8 mouse cellular contexts compared by ENCODE assay signal in the genomic region with DNA sequence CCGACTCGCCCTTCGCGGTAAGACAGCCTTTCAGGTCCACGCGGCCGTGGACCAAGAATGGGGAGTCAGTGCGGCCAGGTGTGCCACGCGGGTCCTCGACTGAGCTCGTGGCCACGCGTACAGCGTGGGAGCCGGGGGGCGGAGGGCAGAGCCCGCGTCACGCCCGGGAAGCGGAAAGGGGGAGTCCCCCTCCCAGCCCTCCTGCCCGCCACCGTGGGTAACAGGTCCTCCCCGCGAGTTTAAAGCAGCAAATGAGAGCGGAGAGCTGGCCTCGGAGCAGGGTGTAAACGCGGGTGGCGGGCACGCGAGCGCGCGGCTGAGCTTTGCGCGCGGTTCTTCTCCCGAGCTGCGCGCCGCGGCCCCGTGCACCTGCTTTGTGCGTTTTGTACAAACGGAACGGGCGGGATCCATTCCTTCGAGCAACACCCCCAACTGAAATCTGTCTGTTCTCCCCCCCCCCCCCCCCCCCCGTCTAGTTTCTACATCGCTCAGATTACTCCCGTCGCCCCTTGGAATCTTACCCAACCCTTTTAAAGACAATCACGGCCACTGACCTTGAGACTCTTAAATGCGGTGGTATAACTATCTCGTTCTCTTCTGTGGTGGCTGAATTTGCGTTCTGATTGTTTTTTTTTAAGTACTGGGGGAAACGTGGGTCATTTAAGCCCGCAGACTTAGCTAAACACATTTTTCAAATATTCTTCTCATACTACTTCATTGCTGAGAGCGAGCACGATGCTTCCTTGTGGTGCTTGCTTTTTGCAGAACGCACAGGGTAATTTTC. TPM values are rescaled to one million over a fixed set of nuclear protein-coding genes. Genes with fewer than 3 reads are reported as not detected.
DNase-seq lines count a peak whose midpoint lies in the region; ATAC-seq and TF ChIP-seq lines count a peak whose summit lies in the region.

No protein-coding gene starts in this region.

- H3K9ac ChIP-seq in kidney, embryonic 14.5 days (ENCODE audit: low read depth, low read length) = no peak overlapping the region
- H3K9ac ChIP-seq in embryonic facial prominence, embryonic 12.5 days = no peak overlapping the region
- peak overlapping the region; percentile 48; the same call in 1 of the 2 replicates for H3K9ac ChIP-seq in intestine, embryonic 16.5 days (ENCODE audit: low read depth, low read length)
- peak overlapping the region; percentile 45; the same call in 1 of the 2 replicates for H3K9ac ChIP-seq in neural tube, embryonic 12.5 days

- 2% methylated on average over 49 of the region's 63 CpGs for WGBS in kidney, embryonic 14.5 days
- 3% methylated on average over 63 of the region's 63 CpGs for WGBS in kidney, adult 2 months
- WGBS in embryonic facial prominence, embryonic 12.5 days = 1% methylated on average over 63 of the region's 63 CpGs
- WGBS in intestine, embryonic 16.5 days = 2% methylated on average over 63 of the region's 63 CpGs
- WGBS in neural tube, embryonic 12.5 days = 2% methylated on average over 63 of the region's 63 CpGs

- H3K4me1 ChIP-seq in kidney, embryonic 14.5 days (ENCODE audit: control insufficient read depth, insufficient read depth, low read length) = peaks cover 7% of the 10 kb centered on the region
- no peaks in the 10 kb centered on the region for H3K4me1 ChIP-seq in kidney, adult 2 months (ENCODE audit: control insufficient read depth, insufficient read depth, low read length)
- peaks cover 6% of the 10 kb centered on the region; the same call in 1 of the 2 replicates for H3K4me1 ChIP-seq in embryonic facial prominence, embryonic 12.5 days
- H3K4me1 ChIP-seq in intestine, embryonic 16.5 days (ENCODE audit: control insufficient read depth, insufficient read depth, low read length) = peaks cover 8% of the 10 kb centered on the region; the same call in 1 of the 2 replicates
- peaks cover 26% of the 10 kb centered on the region for H3K4me1 ChIP-seq in neural tube, embryonic 12.5 days

- no peak overlapping the region for H3K27ac ChIP-seq in kidney, embryonic 14.5 days (ENCODE audit: low read depth, low read length)
- no peak overlapping the region for H3K27ac ChIP-seq in kidney, adult 2 months (ENCODE audit: insufficient read depth, low read depth, low read length)
- H3K27ac ChIP-seq in embryonic facial prominence, embryonic 12.5 days = no peak overlapping the region
- H3K27ac ChIP-seq in intestine, embryonic 16.5 days (ENCODE audit: low read length) = no peak overlapping the region
- H3K27ac ChIP-seq in neural tube, embryonic 12.5 days = 0 out of 2 replicates have a peak overlapping the region, but pooled peaks have one; percentile 1

- ATAC-seq in kidney, embryonic 14.5 days (ENCODE audit: low FRiP score, low TSS enrichment) = 0 out of 2 replicates have a peak, but pooled peaks have one; percentile 14
- no peak; the same call in 1 of the 2 replicates for ATAC-seq in embryonic facial prominence, embryonic 12.5 days (ENCODE audit: insufficient number of reproducible peaks, insufficient read depth, low FRiP score, low TSS enrichment)
- no peak for ATAC-seq in intestine, embryonic 16.5 days
- ATAC-seq in neural tube, embryonic 12.5 days (ENCODE audit: low FRiP score, low read depth) = peak; percentile 45

- no peak for TF ChIP-seq CTCF in kidney, adult 2 months (conservative IDR thresholded peaks at IDR 0.05; ENCODE audit: insufficient read depth, insufficient read length, low read depth, low read length)

- no peak for DNase-seq in kidney, adult 2 months
- no peak for DNase-seq in adipocyte (ENCODE audit: low spot score)
- no peak for DNase-seq in gastrocnemius, postnatal 4 days (ENCODE audit: low spot score in 2 of 2)
- DNase-seq in spleen, postnatal 4 days (ENCODE audit: low spot score in 2 of 2) = no peak

- no peak for TF ChIP-seq POLR2A in kidney, adult 2 months (IDR thresholded peaks at IDR 0.05; ENCODE audit: low read depth, low read length)

- peaks cover 91% of the 10 kb centered on the region for H3K27me3 ChIP-seq in kidney, embryonic 14.5 days (ENCODE audit: control insufficient read depth, insufficient read depth, low read length)
- H3K27me3 ChIP-seq in kidney, adult 2 months (replicated peaks; ENCODE audit: control insufficient read depth, insufficient read depth, low read length) = peaks cover 27% of the 10 kb centered on the region
- peaks cover 82% of the 10 kb centered on the region for H3K27me3 ChIP-seq in embryonic facial prominence, embryonic 12.5 days
- H3K27me3 ChIP-seq in intestine, embryonic 16.5 days (replicated peaks; ENCODE audit: control insufficient read depth, insufficient read depth, low read length) = peaks cover 67% of the 10 kb centered on the region
- H3K27me3 ChIP-seq in neural tube, embryonic 12.5 days (replicated peaks) = peaks cover 84% of the 10 kb centered on the region

- H3K4me2 ChIP-seq in kidney, embryonic 14.5 days (replicated peaks; ENCODE audit: low read depth, low read length) = peak overlapping the region; percentile 53
- peak overlapping the region; percentile 53 for H3K4me2 ChIP-seq in embryonic facial prominence, embryonic 12.5 days (replicated peaks)
- H3K4me2 ChIP-seq in intestine, embryonic 16.5 days (ENCODE audit: low read depth, low read length) = peak overlapping the region; percentile 87
- H3K4me2 ChIP-seq in neural tube, embryonic 12.5 days (replicated peaks) = peak overlapping the region; percentile 67

- H3K9me3 ChIP-seq in kidney, embryonic 14.5 days (ENCODE audit: control insufficient read depth, low read length) = 0 out of 2 replicates have a peak, but pooled peaks cover 4% of the 10 kb centered on the region
- no peaks in the 10 kb centered on the region for H3K9me3 ChIP-seq in embryonic facial prominence, embryonic 12.5 days
- H3K9me3 ChIP-seq in intestine, embryonic 16.5 days (ENCODE audit: control insufficient read depth, low read length) = no peaks in the 10 kb centered on the region
- H3K9me3 ChIP-seq in neural tube, embryonic 12.5 days = no peaks in the 10 kb centered on the region

- no peaks in the 10 kb centered on the region for H3K36me3 ChIP-seq in kidney, embryonic 14.5 days (ENCODE audit: control insufficient read depth, insufficient read depth, low read length)
- H3K36me3 ChIP-seq in kidney, adult 2 months (ENCODE audit: control insufficient read depth, insufficient read depth, low read length) = no peaks in the 10 kb centered on the region
- no peaks in the 10 kb centered on the region for H3K36me3 ChIP-seq in embryonic facial prominence, embryonic 12.5 days
- H3K36me3 ChIP-seq in intestine, embryonic 16.5 days (ENCODE audit: control insufficient read depth, insufficient read depth, low read length) = no peaks in the 10 kb centered on the region
- H3K36me3 ChIP-seq in neural tube, embryonic 12.5 days = no peaks in the 10 kb centered on the region

- peak overlapping the region; percentile 31 for H3K4me3 ChIP-seq in kidney, embryonic 14.5 days (ENCODE audit: low read length)
- no peak overlapping the region; the same call in 1 of the 2 replicates for H3K4me3 ChIP-seq in kidney, adult 2 months (ENCODE audit: insufficient read depth, low read depth, low read length)
- H3K4me3 ChIP-seq in embryonic facial prominence, embryonic 12.5 days = peak overlapping the region; percentile 34
- peak overlapping the region; percentile 48 for H3K4me3 ChIP-seq in intestine, embryonic 16.5 days (ENCODE audit: low read length)
- peak overlapping the region; percentile 38 for H3K4me3 ChIP-seq in neural tube, embryonic 12.5 days

RNA-seq across cellular contexts. Expression of gene Onecut1, which starts 12.3 kb away (rescaled TPM):
- 0.04 and 0.15 TPM in 2 replicates for polyA plus RNA-seq in kidney, embryonic 14.5 days (2014; fragmentation: Nextera tagmentation; extraction: Ambion mirVana)
- not detected in 2 replicates for polyA plus RNA-seq in kidney, adult 2 months (2012; rRNA removed)
- polyA plus RNA-seq in embryonic facial prominence, embryonic 12.5 days (2016; fragmentation: Nextera tagmentation; extraction: Ambion mirVana) = 0.47 and 0.74 TPM in 2 replicates
- polyA plus RNA-seq in intestine, embryonic 16.5 days (2015; fragmentation: Nextera tagmentation; extraction: Ambion mirVana) = 0.82 and 0.92 TPM in 2 replicates
- 7.3 and 7.7 TPM in 2 replicates for polyA plus RNA-seq in neural tube, embryonic 12.5 days (2016; fragmentation: Nextera tagmentation; extraction: Ambion mirVana)
- not detected for total RNA-seq in gastrocnemius, postnatal 4 days (2021)

Comparison
In these comparisons a context has a peak if more than half of its experiments do, and no peak if none do; other contexts are left out.
1. ATAC-seq: peak in kidney, embryonic 14.5 days (single experiment) and neural tube, embryonic 12.5 days (single experiment); none in embryonic facial prominence, embryonic 12.5 days (single experiment) and intestine, embryonic 16.5 days (single experiment).
2. H3K9ac ChIP-seq: peak in intestine, embryonic 16.5 days (single experiment) and neural tube, embryonic 12.5 days (single experiment); none in kidney, embryonic 14.5 days (single experiment) and embryonic facial prominence, embryonic 12.5 days (single experiment).
3. Peak in every context shown above with its lines, with median percentiles within 50 percentile points of each other: H3K4me2 ChIP-seq.